Mouse (Mus musculus) spleen, adult 2 months (tissue): ENCODE measurements at regions not wholly inside any gene's neighbourhood (a gene's known extent, or its start where the extent isn't known, plus 50 kb on each side); places are given as distances from the start of the nearest gene placed in this dataset.
A peak's percentile ranks its signal among the peaks of the same experiment; 100 is the strongest.

Experiments
- DNase-seq, 2 experiments: peaks; one replicate each; pipeline versions ENCODE4 v3.0.0 to v3.0.0-alpha.2; 2012 to 2021; ENCODE audit warnings: low spot score in 2 of 2, low read depth in 1 of 2
- H3K27ac ChIP-seq: fragments of 200-500 bp; 2 replicates; pipeline ENCODE4 v1.5.1; 2012; ENCODE audit warnings: low read length, inconsistent platforms; ENCODE audit not compliant: insufficient read depth
- H3K27me3 ChIP-seq: fragments of 200-500 bp; 2 replicates; pipeline ENCODE4 v1.6.1; 2012; ENCODE audit warnings: mild to moderate bottlenecking, moderate library complexity, low read length, inconsistent platforms; ENCODE audit not compliant: control insufficient read depth, insufficient read depth
- H3K36me3 ChIP-seq: fragments of 200-500 bp; 2 replicates; pipeline ENCODE4 v1.6.1; 2012; ENCODE audit warnings: mild to moderate bottlenecking, low read length, inconsistent platforms; ENCODE audit not compliant: control insufficient read depth, insufficient read depth
- H3K4me1 ChIP-seq: fragments of 200-500 bp; 2 replicates; pipeline ENCODE4 v1.6.1; 2011; ENCODE audit warnings: inconsistent platforms; ENCODE audit not compliant: control insufficient read depth, insufficient read depth, insufficient read length
- H3K4me3 ChIP-seq: fragments of 200-500 bp; 2 replicates; pipeline ENCODE4 v1.5.1; 2011; ENCODE audit warnings: mild to moderate bottlenecking, inconsistent platforms; ENCODE audit not compliant: insufficient read depth, insufficient read length; ENCODE audit errors: extremely low read depth
- CTCF ChIP-seq: fragments of 200-500 bp; IDR thresholded peaks from 2 replicates; pipeline ENCODE4 v1.5.1; 2011; ENCODE audit warnings: mild to moderate bottlenecking, inconsistent platforms; ENCODE audit not compliant: insufficient read depth, insufficient read length, insufficient replicate concordance; ENCODE audit errors: extremely low read depth
- POLR2A ChIP-seq: fragments of 200-500 bp; IDR thresholded peaks from 2 replicates; pipeline ENCODE4 v1.6.1; 2011; ENCODE audit warnings: low read depth, low read length, inconsistent platforms
- WGBS: fragments of 180-500 bp; shearing (Covaris S2); methylation state at CpG from one replicate; pipeline ENCODE4 v1.1.7; 2018; 5-methylcytosine and 5-hydroxymethylcytosine counted together

DNA sequence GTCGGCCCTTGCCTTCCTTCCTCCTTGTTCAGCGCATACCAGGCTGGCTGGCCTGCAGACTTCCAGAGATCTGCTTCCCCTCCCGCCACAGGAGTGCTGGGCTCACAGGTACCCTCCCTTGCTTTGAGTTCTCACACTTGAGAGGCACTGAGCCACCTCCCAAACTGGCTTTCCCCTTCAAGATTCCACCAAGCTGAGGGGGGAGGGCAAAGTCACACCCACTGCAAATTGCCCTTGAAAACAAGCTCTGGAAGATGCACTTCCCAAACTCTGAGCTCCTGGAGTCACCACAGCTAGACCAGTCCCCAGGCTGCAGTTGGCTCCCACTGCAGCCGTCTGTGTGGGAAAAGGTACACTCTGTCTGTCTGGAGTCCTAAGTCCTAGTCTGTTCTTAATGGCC, 142.1 kb upstream of the Slc22a12 start:
- Histone ChIP-seq H3K27me3 (no peaks in the 10 kb centered on the region), H3K36me3 (no peaks in the 10 kb centered on the region), H3K4me1 (no peaks in the 10 kb centered on the region), H3K4me3 (no peak overlapping the region), H3K27ac (no peak overlapping the region)
- 73% methylated on average over 4 of the region's 4 CpGs for WGBS
- TF ChIP-seq CTCF (no peak), POLR2A (no peak)
- no peak for DNase-seq

DNA sequence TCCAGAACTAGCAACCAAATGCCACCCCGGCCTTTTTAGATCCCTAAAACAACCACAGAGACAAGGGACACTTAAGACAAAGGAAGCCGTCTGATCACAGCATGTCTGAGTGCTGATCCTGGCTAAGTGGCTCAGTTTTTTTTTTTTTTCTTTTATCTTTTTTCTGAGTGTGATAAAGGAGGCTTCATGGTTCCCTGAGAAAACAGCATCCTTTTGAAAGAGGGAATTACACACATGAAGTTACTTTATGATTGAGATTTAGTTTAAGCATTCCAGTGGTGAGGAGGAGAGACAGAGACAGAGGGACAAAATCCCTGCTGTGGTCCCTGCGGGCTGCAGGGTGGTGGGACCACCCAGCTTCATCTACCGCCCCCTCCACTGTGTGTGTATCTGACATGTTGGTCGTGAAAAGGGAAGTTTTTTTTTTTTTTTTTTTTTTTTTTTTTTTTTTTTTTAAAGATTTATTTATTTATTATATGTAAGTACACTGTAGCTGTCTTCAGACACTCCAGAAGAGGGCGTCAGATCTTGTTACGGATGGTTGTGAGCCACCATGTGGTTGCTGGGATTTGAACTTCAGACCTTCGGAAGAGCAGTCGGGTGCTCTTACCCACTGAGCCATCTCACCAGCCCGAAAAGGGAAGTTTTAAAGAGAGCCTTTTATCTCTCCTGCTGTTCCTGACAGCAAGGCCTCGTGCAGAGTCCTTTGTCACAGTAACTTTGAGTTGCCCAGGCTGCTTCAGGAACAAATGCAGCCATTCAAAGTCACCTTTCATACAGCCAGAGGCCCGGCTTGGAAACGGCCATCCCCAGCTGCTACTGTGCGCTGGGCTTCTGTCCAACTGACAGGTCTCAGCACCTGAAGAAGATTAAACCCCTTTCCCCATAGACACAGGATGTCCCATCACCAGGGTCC, 136.8 kb upstream of the Slc22a12 start:
- TF ChIP-seq CTCF: no peak
- no peak for TF ChIP-seq POLR2A
- WGBS: 31% methylated on average over 12 of the region's 14 CpGs
- no peak overlapping the region for H3K27ac ChIP-seq
- DNase-seq: peak in 1 of 2 experiments; percentile 32
- H3K36me3 ChIP-seq: no peaks in the 10 kb centered on the region
- H3K4me1 ChIP-seq: no peaks in the 10 kb centered on the region
- H3K27me3 ChIP-seq: no peaks in the 10 kb centered on the region
- no peak overlapping the region for H3K4me3 ChIP-seq

DNA sequence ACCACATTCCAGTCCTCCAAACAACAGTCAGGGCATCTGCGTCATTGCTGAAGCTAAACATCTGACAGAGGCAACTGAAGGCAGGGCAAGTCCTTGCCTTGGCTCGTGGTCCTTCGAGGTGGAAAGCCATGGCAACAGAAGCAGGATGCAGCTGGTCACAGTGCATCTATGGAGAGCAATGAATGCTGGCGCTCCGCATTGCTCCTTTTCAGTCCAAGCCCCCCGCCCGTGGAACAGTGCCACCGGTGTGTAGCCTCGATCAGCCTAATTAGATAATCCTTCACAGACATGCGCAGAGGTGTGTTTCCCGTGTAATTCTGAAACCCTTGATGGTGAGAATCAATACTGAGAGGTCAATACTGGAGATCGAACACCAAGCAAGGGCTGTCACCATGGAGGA, 134.7 kb upstream of the Slc22a12 start:
- no peak overlapping the region for H3K4me3 ChIP-seq
- DNase-seq: no peak
- H3K27me3 ChIP-seq: no peaks in the 10 kb centered on the region
- TF ChIP-seq POLR2A: no peak
- no peak for TF ChIP-seq CTCF
- no peak overlapping the region for H3K27ac ChIP-seq
- WGBS: 92% methylated on average over 12 of the region's 12 CpGs
- no peaks in the 10 kb centered on the region for H3K4me1 ChIP-seq
- H3K36me3 ChIP-seq: no peaks in the 10 kb centered on the region

DNA sequence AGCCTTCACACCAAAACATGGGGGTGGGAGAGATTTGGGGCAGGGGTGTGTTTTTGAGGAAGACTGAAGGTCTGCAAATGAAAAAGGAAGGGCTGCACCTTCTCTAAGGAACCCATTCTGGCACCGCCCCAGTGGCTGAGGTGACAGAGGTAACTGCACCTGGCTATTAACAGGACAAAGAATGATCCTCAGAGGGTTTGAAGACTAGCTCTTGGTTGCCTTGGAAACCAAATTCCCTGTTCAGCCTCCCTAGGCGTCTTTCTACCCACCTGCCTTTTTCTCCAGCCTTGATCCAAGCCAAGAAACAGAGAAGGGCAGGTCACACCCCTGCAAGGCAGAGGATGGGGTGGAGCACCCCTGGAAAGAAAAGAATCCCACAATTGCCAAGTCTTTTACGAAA, 132.8 kb upstream of the Slc22a12 start:
- Histone ChIP-seq H3K27me3 (no peaks in the 10 kb centered on the region), H3K27ac (no peak overlapping the region), H3K36me3 (no peaks in the 10 kb centered on the region), H3K4me1 (no peaks in the 10 kb centered on the region), H3K4me3 (no peak overlapping the region)
- 79% methylated on average over 3 of the region's 3 CpGs for WGBS
- TF ChIP-seq CTCF (no peak), POLR2A (no peak)
- DNase-seq: no peak

DNA sequence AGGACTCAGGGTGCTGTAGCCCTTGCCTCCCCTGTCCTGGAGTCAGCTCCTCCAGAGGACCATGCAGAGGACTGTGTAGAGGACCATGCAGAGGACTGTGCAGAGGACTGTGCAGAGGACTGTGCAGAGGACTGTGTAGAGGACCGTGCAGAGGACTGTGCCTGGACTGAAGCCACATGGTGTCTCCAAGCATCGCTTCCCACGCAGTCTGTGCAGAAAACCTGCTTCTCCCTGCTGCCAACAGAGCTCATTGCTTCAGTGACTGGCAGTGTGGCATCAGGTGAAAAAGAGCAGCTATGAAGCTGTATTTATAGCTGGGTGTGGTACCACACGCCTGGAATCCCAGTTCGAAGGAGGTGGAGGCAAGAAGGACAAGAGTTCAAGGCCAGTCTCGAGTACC, 128.9 kb upstream of the Slc22a12 start:
- Histone ChIP-seq H3K36me3 (no peaks in the 10 kb centered on the region), H3K27ac (no peak overlapping the region), H3K4me3 (no peak overlapping the region), H3K4me1 (peaks cover 4% of the 10 kb centered on the region; the same call in 1 of the 2 replicates), H3K27me3 (no peaks in the 10 kb centered on the region)
- TF ChIP-seq CTCF (no peak), POLR2A (no peak)
- WGBS: 88% methylated on average over 6 of the region's 6 CpGs
- no peak for DNase-seq

DNA sequence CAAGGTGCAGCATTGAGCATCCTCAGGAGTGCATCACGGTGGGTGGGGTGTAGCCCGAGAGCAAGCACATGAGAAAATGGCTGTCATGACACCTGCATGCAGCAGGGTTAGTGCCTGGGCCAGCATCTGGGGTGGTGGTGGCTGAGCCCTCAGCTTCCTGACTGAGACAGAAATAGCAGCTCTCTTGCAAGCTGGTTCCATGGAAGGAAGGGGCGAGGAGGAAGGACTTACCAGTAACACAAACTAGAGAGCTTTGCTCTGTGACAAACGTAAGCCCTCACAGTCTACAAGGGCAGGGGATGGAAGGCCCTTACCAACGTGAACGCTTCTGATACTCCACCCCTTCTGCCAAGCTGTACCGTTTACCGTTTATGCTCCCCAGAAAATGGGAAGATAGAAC, 127.0 kb upstream of the Slc22a12 start:
- 16% methylated on average over 8 of the region's 8 CpGs for WGBS
- Histone ChIP-seq H3K27ac (no peak overlapping the region), H3K4me1 (peaks cover 11% of the 10 kb centered on the region; the same call in 1 of the 2 replicates), H3K36me3 (no peaks in the 10 kb centered on the region), H3K27me3 (no peaks in the 10 kb centered on the region), H3K4me3 (no peak overlapping the region)
- no peak for DNase-seq
- TF ChIP-seq POLR2A: no peak
- no peak for TF ChIP-seq CTCF

DNA sequence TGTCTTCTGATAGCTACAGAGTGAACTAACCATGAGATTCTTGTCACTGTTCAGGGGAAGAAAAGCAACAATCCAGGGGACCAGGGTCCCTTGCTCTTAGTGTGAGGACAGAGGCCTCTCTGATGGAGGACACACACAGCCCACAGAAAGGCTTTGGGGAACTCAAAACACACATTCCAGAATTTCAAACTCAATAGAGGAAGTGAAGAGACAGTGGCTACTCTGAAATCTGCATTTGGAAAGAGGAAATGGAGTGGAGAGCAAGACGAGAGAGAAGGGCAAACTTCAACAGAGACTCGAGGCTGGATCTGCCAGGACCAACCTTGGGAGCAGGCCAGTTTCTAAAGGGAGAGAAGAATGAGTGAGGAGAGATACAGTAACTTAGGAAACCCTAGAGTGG, 125.7 kb upstream of the Slc22a12 start:
- no peak for TF ChIP-seq POLR2A
- no peak for DNase-seq
- Histone ChIP-seq H3K4me3 (no peak overlapping the region), H3K4me1 (peaks cover 16% of the 10 kb centered on the region; the same call in 1 of the 2 replicates), H3K27ac (no peak overlapping the region), H3K36me3 (no peaks in the 10 kb centered on the region), H3K27me3 (no peaks in the 10 kb centered on the region)
- 11% methylated on average over 2 of the region's 2 CpGs for WGBS
